Mouse (Mus musculus) lung, postnatal 0 days (tissue): ENCODE results near the gene D230025D16Rik. TPM values are rescaled to one million over a fixed set of nuclear protein-coding genes. Genes with fewer than 3 reads are reported as not detected.

Experiments
- ATAC-seq: fragments of 200-750 bp; cut with Nextera tagmentation; 2 replicates; pipeline ENCODE4 v1.8.0; 2017; ENCODE audit warnings: moderate library complexity
- DNase-seq: peaks from one replicate; pipeline ENCODE4 v3.0.0-alpha.2; 2016; ENCODE audit warnings: low spot score
- H3K27ac ChIP-seq: fragments of 300-500 bp; sonication (generic); 2 replicates; pipeline ENCODE4 v1.5.1; 2014; ENCODE audit warnings: antibody characterized with exemption, mild to moderate bottlenecking, low read length, mixed read lengths
- H3K27me3 ChIP-seq: fragments of 300-500 bp; sonication (generic); replicated peaks from 2 replicates; pipeline ENCODE4 v1.6.1; 2014; ENCODE audit warnings: low read length, mixed read lengths; ENCODE audit not compliant: insufficient read depth
- H3K36me3 ChIP-seq: fragments of 300-500 bp; sonication (generic); 2 replicates; pipeline ENCODE4 v1.6.1; 2014; ENCODE audit warnings: low read length, mixed read lengths; ENCODE audit not compliant: insufficient read depth
- H3K4me1 ChIP-seq: fragments of 300-500 bp; sonication (generic); 2 replicates; pipeline ENCODE4 v1.6.1; 2014; ENCODE audit warnings: antibody characterized with exemption, low read depth, low read length, mixed read lengths; ENCODE audit not compliant: insufficient read depth
- H3K4me2 ChIP-seq: fragments of 300-500 bp; sonication (generic); replicated peaks from 2 replicates; pipeline ENCODE4 v1.6.1; 2014; ENCODE audit warnings: low read depth, mild to moderate bottlenecking, low read length, moderate library complexity, mixed read lengths
- H3K4me3 ChIP-seq: fragments of 300-500 bp; sonication (generic); 2 replicates; pipeline ENCODE4 v1.5.1; 2014; ENCODE audit warnings: low read depth, low read length
- H3K9ac ChIP-seq: fragments of 300-500 bp; sonication (generic); replicated peaks from 2 replicates; pipeline ENCODE4 v1.6.1; 2014; ENCODE audit warnings: low read depth, mild to moderate bottlenecking
- H3K9me3 ChIP-seq: fragments of 300-500 bp; sonication (generic); 2 replicates; pipeline ENCODE4 v1.6.1; 2016; ENCODE audit warnings: low read length, mixed read lengths
- CTCF ChIP-seq: IDR thresholded peaks from 2 replicates; pipeline ENCODE4 v1.5.1; 2016; ENCODE audit warnings: antibody characterized with exemption, mild to moderate bottlenecking
- EP300 ChIP-seq: IDR thresholded peaks from 2 replicates; pipeline ENCODE4 v1.6.1; 2016; ENCODE audit warnings: antibody characterized with exemption, mild to moderate bottlenecking, control low read depth
- WGBS: fragments of 180-500 bp; shearing (Covaris S2); extraction: QIAGEN DNeasy Blood & Tissue Kit; methylation state at CpG from one replicate; pipeline ENCODE4 v1.1.7; 2014; 5-methylcytosine and 5-hydroxymethylcytosine counted together
- polyA plus RNA-seq: library from polyadenylated mRNA; unstranded; fragments of >200 nt; fragmentation: Nextera tagmentation; extraction: Ambion mirVana; gene quantifications from 2 replicates; pipeline ENCODE4 v1.2.1, GENCODE M21; 2015

The D230025D16Rik gene
- polyA plus RNA-seq, 1 experiment from 2014 or later = 91.3 TPM

DNA sequence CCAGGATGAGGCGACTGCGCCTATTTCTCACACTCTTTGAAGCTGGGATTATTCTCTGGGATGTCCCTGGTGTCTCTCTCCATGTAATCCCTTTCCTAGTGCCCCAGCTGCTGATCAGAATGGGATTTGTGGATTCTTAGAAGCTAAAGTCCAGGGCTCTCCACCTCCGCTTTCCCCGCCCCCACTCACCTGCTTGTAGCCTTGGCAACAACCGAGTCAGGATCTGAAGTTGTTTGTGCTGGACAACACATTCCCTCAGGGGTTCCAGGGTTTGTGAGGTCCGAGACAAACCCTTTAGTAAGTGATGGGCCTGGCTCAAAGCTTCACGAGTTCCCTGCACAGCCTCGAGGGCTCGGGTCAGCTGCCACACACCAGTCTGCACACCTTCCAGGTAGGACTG lies 69.8 kb downstream of the D230025D16Rik start:
- Histone ChIP-seq H3K27me3 (0 out of 2 replicates have a peak, but pooled peaks cover 4% of the 10 kb centered on the region), H3K9me3 (no peaks in the 10 kb centered on the region), H3K4me2 (peak overlapping the region; percentile 51), H3K9ac (no peak overlapping the region), H3K4me1 (peaks cover 18% of the 10 kb centered on the region), H3K4me3 (no peak overlapping the region), H3K27ac (peak overlapping the region; percentile 57; the same call in 1 of the 2 replicates), H3K36me3 (0 out of 2 replicates have a peak, but pooled peaks cover under 1% of the 10 kb centered on the region)
- DNase-seq = no peak
- ATAC-seq = no peak
- WGBS = 51% methylated on average over 9 of the region's 9 CpGs
- TF ChIP-seq EP300 = no peak

DNA sequence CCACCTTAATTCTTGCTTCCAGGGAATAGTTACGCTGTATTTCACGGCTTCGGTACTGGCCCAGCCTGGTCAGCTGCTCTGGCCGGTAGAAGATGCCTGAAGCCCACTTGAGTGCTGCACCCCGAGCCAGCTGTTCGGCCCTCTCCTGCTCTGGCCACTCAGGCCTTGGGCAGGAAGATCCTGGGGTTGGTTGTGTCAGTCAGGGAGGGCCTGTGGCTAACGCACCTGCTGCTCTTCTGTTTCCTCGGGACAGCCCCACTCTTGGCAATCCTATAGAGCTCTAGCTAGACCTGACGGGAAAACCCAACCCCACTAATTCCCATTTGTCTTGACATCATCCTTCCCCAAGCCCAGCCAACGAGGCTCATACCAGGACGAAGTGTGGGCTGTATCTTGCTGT lies 70.3 kb downstream of the D230025D16Rik start:
- H3K4me3 ChIP-seq = peak overlapping the region; percentile 29
- peak overlapping the region; percentile 57 for H3K27ac ChIP-seq

DNA sequence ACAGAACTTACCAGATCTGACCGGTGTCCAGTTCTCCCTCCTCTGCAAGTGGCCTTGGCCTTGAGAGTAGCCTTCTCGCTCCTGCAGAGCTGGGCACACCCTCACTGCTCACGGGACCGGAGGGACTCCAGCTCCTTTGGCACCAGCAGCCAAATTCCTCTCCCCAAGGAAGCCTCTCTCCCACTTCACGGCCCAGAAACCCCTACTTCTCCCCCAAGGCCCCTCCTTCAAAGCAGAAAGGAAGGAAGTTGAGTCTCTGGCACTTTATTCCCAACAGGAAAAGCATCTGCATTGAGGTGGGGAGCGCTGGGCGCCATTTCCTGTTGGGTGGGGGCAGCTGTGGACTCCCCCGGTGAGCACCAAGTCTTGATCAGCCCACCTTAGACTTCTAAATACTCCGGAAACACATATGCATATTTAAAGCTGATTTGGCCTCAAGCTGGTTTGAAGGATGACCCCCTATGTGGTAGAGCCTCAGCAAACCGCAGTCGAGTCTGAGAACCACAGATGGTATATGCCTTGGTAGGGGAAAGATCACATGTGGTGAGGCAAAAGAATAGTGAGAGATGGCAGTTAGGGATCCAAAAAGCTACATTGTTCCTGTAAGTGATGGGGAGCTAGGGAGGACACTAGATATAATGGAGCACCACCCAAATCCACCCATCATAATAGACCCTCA lies 71.1 kb downstream of the D230025D16Rik start, which contains the start of gene Exoc3l:
TSS of gene Exoc3l (minus strand) at position 207 of the 679 bp plus-strand sequence.
- H3K4me1 ChIP-seq = peaks cover 9% of the 10 kb centered on the region; the same call in 1 of the 2 replicates
- H3K4me2 ChIP-seq = peak within 1 kb of the TSS; percentile 81
- ATAC-seq (peak; percentile 17; the same call in 1 of the 2 replicates), DNase-seq (peak; percentile 47)
- peak within 1 kb of the TSS; percentile 93 for H3K4me3 ChIP-seq
- peaks cover 9% of the 10 kb centered on the region; the same call in 1 of the 2 replicates for H3K36me3 ChIP-seq
- H3K9me3 ChIP-seq = no peaks in the 10 kb centered on the region
- WGBS = 33% methylated on average over 11 of the region's 11 CpGs
- H3K9ac ChIP-seq = no peak within 1 kb of the TSS
- H3K27me3 ChIP-seq = no peaks in the 10 kb centered on the region
- H3K27ac ChIP-seq = peak within 1 kb of the TSS; percentile 74
- peak; percentile 70 for TF ChIP-seq EP300
- no peak for TF ChIP-seq CTCF

More for the DNA sequence above, 70.3 kb downstream of the D230025D16Rik start:
- no peaks in the 10 kb centered on the region for H3K9me3 ChIP-seq
- peak overlapping the region; percentile 51 for H3K4me2 ChIP-seq
- peaks cover 13% of the 10 kb centered on the region for H3K4me1 ChIP-seq
- H3K9ac ChIP-seq = no peak overlapping the region
- no peak for ATAC-seq
- 0 out of 2 replicates have a peak, but pooled peaks cover 5% of the 10 kb centered on the region for H3K36me3 ChIP-seq
- DNase-seq = no peak
- H3K27me3 ChIP-seq = 0 out of 2 replicates have a peak, but pooled peaks cover 2% of the 10 kb centered on the region
- TF ChIP-seq EP300 (no peak), CTCF (no peak)
- WGBS = 49% methylated on average over 11 of the region's 11 CpGs

GRCm38 (mm10) chr8:105297511-105298192 lies 72.7 kb downstream of the D230025D16Rik start, which contains the start of gene E2f4:
E2f4 (plus strand) TSS chr8:105297663.
- H3K9me3 ChIP-seq = no peaks in the 10 kb centered on the region
- under 1% methylated on average over 55 of the region's 58 CpGs for WGBS
- peak within 1 kb of the TSS; percentile 81 for H3K4me2 ChIP-seq
- H3K27me3 ChIP-seq = no peaks in the 10 kb centered on the region
- H3K36me3 ChIP-seq = peaks cover 17% of the 10 kb centered on the region
- 0 out of 2 replicates have a peak, but pooled peaks have one; percentile 1 for TF ChIP-seq CTCF
- TF ChIP-seq EP300 = peak; percentile 25; the same call in 1 of the 2 replicates
- H3K4me3 ChIP-seq = peak within 1 kb of the TSS; percentile 93
- DNase-seq = peak; percentile 96
- peak within 1 kb of the TSS; percentile 92 for H3K9ac ChIP-seq
- H3K27ac ChIP-seq = peak within 1 kb of the TSS; percentile 85
- peak; percentile 93 for ATAC-seq
- peaks cover 9% of the 10 kb centered on the region; the same call in 1 of the 2 replicates for H3K4me1 ChIP-seq

- Histone ChIP-seq H3K9ac (peak overlapping the region; percentile 92), H3K27me3 (no peaks in the 10 kb centered on the region), H3K4me2 (peak overlapping the region; percentile 81), H3K27ac (peak overlapping the region; percentile 85; the same call in 1 of the 2 replicates), H3K4me1 (peaks cover 9% of the 10 kb centered on the region; the same call in 1 of the 2 replicates), H3K9me3 (no peaks in the 10 kb centered on the region), H3K36me3 (peaks cover 19% of the 10 kb centered on the region), H3K4me3 (peak overlapping the region; percentile 93)
- WGBS = 44% methylated on average over 18 of the region's 18 CpGs
- no peak for ATAC-seq
- no peak for DNase-seq
- TF ChIP-seq EP300 (no peak), CTCF (no peak)
These were observed 73.7 kb downstream of the D230025D16Rik start for GRCm38 (mm10) chr8:105298351-105299252.
